Mouse (Mus musculus) adrenal gland, adult (tissue): Measurements from ENCODE around the gene Olfr23.
"Not testable (repeated sequence)": the region's sequence is repeated elsewhere in the genome, so short reads cannot be mapped to it uniquely, and the experiment has no call there.

Experiments used
- DNase-seq, 2 experiments: peaks; one replicate each; pipeline ENCODE4 v3.0.0; 2022 to 2023; ENCODE audit warnings: low spot score in 1 of 2; ENCODE audit not compliant: inconsistent age in 2 of 2

Olfr23 gene

DNA sequence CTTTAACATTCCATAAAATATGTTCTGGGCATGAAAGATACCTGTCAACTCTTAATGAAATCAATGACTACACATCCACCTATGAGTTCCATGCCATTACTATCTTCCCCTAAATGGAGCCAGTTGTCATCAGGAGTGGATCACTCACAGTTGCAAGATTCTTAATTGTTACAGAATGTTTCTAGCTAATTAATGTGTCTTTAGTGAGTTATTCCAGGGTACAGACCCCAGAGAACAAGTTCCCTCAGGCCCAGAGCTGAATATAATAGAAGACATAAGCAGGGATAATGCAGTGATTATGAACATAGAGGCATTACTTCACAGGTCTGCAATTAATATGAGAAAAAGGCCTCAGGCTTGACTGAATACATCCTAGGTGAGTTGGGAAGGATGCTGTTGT, at the start of gene Olfr23:
Gene Olfr23, plus strand, starts transcription at position 301 of the 400 bp plus-strand sequence.
- DNase-seq, result no peak

- DNase-seq, result no peak
Measured at GRCm38 (mm10) chr11:73890671-73891070, 45.8 kb upstream of the Olfr23 start, which contains the start of gene Olfr394. Gene Olfr394, minus strand, starts transcription at chr11:73890771.

DNA sequence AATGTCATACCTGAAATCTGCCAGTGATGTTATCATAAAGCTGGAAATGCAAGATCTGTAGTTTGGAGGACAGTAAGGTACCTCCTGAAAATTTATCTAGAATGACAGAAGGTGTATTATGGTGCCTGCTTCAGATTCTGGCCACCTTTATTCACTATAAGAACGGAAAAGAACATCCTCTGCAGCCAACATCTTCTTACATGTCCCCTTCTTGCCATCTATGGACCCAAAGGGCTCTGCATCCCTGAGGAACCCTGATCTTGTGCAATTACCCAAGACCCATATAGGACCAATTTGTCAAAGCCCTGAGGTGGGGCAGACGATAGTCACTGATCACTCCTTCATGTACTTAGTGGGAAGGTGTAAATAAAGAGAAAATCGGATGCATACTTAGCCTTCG, 27.3 kb upstream of the Olfr23 start, which contains the start of gene Olfr395:
Gene Olfr395, minus strand, starts transcription at position 101 of the 400 bp plus-strand sequence.
- DNase-seq, result not testable (repeated sequence)

DNA sequence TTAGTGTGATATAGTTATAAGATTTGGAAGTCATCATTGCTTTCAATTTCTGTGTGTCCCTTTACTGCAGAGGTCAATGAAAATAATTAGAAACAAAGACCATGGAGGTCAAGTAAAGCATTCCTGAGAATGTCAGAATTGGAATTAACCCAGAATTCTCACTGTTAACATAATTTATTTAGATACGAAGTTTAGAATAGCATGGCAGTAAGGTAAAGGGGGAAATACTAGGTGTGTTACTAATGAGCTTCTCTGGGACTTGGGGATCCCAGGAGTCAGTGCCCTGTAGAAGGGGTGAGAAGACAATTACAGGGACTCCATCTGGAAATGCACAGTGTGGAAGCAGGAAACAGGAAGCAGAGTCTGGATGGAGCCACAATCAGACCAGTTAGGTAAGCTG, 24.0 kb downstream of the Olfr23 start, which contains the start of gene Olfr397:
Gene Olfr397, plus strand, starts transcription at position 301 of the 400 bp plus-strand sequence.
- DNase-seq, result no peak

GRCm38 (mm10) chr11:73990307-73990706, 53.8 kb downstream of the Olfr23 start, which contains the start of gene Olfr398:
Gene Olfr398, minus strand, starts transcription at chr11:73990407.
- DNase-seq, result no peak
